Mouse (Mus musculus): ENCODE measurements around the gene Gstm6. TPM values are rescaled to one million over a fixed set of nuclear protein-coding genes. Genes with fewer than 3 reads are reported as not detected.

Gstm6 gene
- total RNA-seq, 2 experiments from 2014 or later: 4.1 to 4.5 TPM

Other genes with a start within 250 kb of the Gstm6 start
- 10 to 100 TPM; 92.0 to 95.7 TPM for gene Ahcyl1, start 247.2 kb downstream of the Gstm6 start, total RNA-seq (2021)
- 10 to 100 TPM; 14.8 to 15.4 TPM for gene Csf1, start 183.3 kb downstream of the Gstm6 start, total RNA-seq (2021)
- not detected for gene Eps8l3, start 66.5 kb downstream of the Gstm6 start, total RNA-seq (2021)
- gene Gstm5, start 47.9 kb downstream of the Gstm6 start, total RNA-seq (2021): 10 to 100 TPM; 48.2 to 50.6 TPM
- 10 to 100 TPM; 23.0 to 23.2 TPM for gene Gstm7, start 11.9 kb downstream of the Gstm6 start, total RNA-seq (2021)
- gene Gstm3, start 25.5 kb upstream of the Gstm6 start, total RNA-seq (2021): not detected
- gene Gstm2, start 42.7 kb upstream of the Gstm6 start, total RNA-seq (2021): 10 to 100 TPM; 43.2 to 43.6 TPM
- 10 to 100 TPM; 46.2 to 48.4 TPM for gene Gstm1, start 74.2 kb upstream of the Gstm6 start, total RNA-seq (2021)
- 10 to 100 TPM; 11.8 to 12.7 TPM for gene Gstm4, start 101.1 kb upstream of the Gstm6 start, total RNA-seq (2021)
- 10 to 100 TPM; 16.7 to 16.9 TPM for gene Ampd2, start 142.9 kb upstream of the Gstm6 start, total RNA-seq (2021)
- gene Gnat2, start 149.0 kb upstream of the Gstm6 start, total RNA-seq (2021): under 1 TPM; 0.31 to 0.34 TPM
- gene Gnai3, start 202.4 kb upstream of the Gstm6 start, total RNA-seq (2021): 10 to 100 TPM; 41.6 to 41.8 TPM
- not detected for gene Gpr61, start 211.1 kb upstream of the Gstm6 start, total RNA-seq (2021)
- gene Amigo1, start 242.6 kb upstream of the Gstm6 start, total RNA-seq (2021): 1 to 10 TPM; 7.1 to 8.1 TPM

Data from heart, postnatal 4 days (tissue).